In the genomic region with DNA sequence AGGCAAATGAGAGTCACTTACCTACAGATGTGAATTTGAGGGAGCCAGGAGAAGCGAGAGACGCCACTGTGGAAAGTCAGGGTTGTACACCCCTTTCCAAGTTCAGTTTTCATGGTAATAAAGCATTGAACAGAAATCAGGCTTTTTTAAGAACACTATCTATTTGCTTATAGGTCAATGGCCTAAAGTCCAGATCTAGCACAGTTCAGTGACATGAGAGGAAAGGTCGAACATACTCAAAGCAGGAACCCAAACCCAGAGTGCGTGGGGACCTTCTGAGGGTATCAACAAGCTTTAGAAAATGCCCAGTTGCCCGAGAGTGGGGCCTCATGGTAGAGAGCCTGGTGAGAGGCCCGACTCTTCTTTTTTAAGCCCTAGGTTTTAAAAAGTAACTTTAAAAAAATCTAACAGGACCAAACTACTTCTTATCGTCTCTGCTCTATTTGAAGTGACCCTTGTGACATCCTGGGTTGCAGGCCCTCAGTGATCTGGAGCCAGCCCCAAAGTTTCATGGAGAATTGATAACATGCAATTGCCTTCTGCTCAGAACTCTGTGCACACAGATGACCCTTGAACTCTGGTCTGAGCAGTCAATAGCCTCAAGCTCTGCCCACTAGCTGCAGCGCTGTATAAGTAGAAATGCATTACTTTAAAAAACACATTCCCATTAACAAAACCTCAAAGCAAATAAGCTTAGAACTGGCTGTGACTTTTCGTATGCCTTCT, we compare ENCODE assay signal across 20 mouse cellular contexts. TPM values are rescaled to one million over a fixed set of nuclear protein-coding genes. Genes with fewer than 3 reads are reported as not detected.
DNase-seq lines count a peak whose midpoint lies in the region; ATAC-seq and TF ChIP-seq lines count a peak whose summit lies in the region.
"Had no signal": no experiment of that assay in that cellular context is flagged by ENCODE, and none has a peak within 500 bp of the region (broad histone marks: within the 10 kb centered on the region; RNA-seq: fewer than 3 reads in every experiment).

Abcb11 (minus strand) TSS at position 121 of the 726 bp plus-strand sequence.

- no peak; the same call in 1 of the 2 replicates for ATAC-seq in liver, embryonic 11.5 days (replicated peaks; ENCODE audit: low FRiP score)
- ATAC-seq in liver, embryonic 15.5 days (ENCODE audit: insufficient read depth), result peak; percentile 71
- no peak for ATAC-seq in midbrain, embryonic 14.5 days (ENCODE audit: low FRiP score, low TSS enrichment)
- ATAC-seq: forebrain, embryonic 16.5 days had no signal

- peak within 1 kb of the TSS; percentile 84 for H3K4me3 ChIP-seq in liver, adult 2 months (ENCODE audit: insufficient read depth, low read depth, low read length)
- no peak within 1 kb of the TSS for H3K4me3 ChIP-seq in liver, embryonic 11.5 days (ENCODE audit: low read depth, low read length)
- peak within 1 kb of the TSS; percentile 8; the same call in 1 of the 2 replicates for H3K4me3 ChIP-seq in liver, embryonic 15.5 days (replicated peaks)
- H3K4me3 ChIP-seq in midbrain, embryonic 14.5 days (replicated peaks; ENCODE audit: low read depth, low read length), result no peak within 1 kb of the TSS
- H3K4me3 ChIP-seq in kidney, adult 2 months (ENCODE audit: insufficient read depth, low read depth, low read length), result no peak within 1 kb of the TSS
- H3K4me3 ChIP-seq: embryonic facial prominence, embryonic 13.5 days; forebrain, embryonic 12.5 days; heart, embryonic 12.5 days; hindbrain, embryonic 15.5 days had no signal

- H3K36me3 ChIP-seq in liver, adult 2 months (ENCODE audit: control insufficient read depth, insufficient read depth, low read length), result peaks cover 7% of the 10 kb centered on the region
- H3K36me3 ChIP-seq in liver, embryonic 11.5 days (ENCODE audit: control insufficient read depth, insufficient read depth, low read length), result no peaks in the 10 kb centered on the region
- no peaks in the 10 kb centered on the region for H3K36me3 ChIP-seq in liver, embryonic 15.5 days (replicated peaks)
- no peaks in the 10 kb centered on the region for H3K36me3 ChIP-seq in midbrain, embryonic 14.5 days (ENCODE audit: control insufficient read depth, insufficient read depth, low read length)
- H3K36me3 ChIP-seq in kidney, adult 2 months (ENCODE audit: control insufficient read depth, insufficient read depth, low read length), result no peaks in the 10 kb centered on the region
- H3K36me3 ChIP-seq: embryonic facial prominence, embryonic 13.5 days; forebrain, embryonic 12.5 days; heart, embryonic 12.5 days; hindbrain, embryonic 15.5 days had no signal

- no peak for TF ChIP-seq POLR2A in liver, adult 2 months (IDR thresholded peaks at IDR 0.05; ENCODE audit: extremely low read depth, insufficient read depth, low read length)
- no peak for TF ChIP-seq POLR2A in kidney, adult 2 months (IDR thresholded peaks at IDR 0.05; ENCODE audit: low read depth, low read length)

- peak within 1 kb of the TSS; percentile 99 for H3K27ac ChIP-seq in liver, adult 2 months (replicated peaks; ENCODE audit: insufficient read depth, low read depth, low read length)
- H3K27ac ChIP-seq in liver, embryonic 11.5 days (ENCODE audit: low read depth, low read length), result peak within 1 kb of the TSS; percentile 38; the same call in 1 of the 2 replicates
- peak within 1 kb of the TSS; percentile 70 for H3K27ac ChIP-seq in liver, embryonic 15.5 days (replicated peaks)
- no peak within 1 kb of the TSS for H3K27ac ChIP-seq in midbrain, embryonic 14.5 days (replicated peaks; ENCODE audit: low read depth, low read length)
- H3K27ac ChIP-seq in kidney, adult 2 months (ENCODE audit: insufficient read depth, low read depth, low read length), result no peak within 1 kb of the TSS
- H3K27ac ChIP-seq: embryonic facial prominence, embryonic 13.5 days; forebrain, embryonic 12.5 days; hindbrain, embryonic 15.5 days had no signal

- no peak within 1 kb of the TSS for H3K4me2 ChIP-seq in liver, embryonic 11.5 days
- peak within 1 kb of the TSS; percentile 40 for H3K4me2 ChIP-seq in liver, embryonic 15.5 days
- H3K4me2 ChIP-seq in midbrain, embryonic 14.5 days (ENCODE audit: low read length), result no peak within 1 kb of the TSS
- H3K4me2 ChIP-seq: embryonic facial prominence, embryonic 13.5 days; forebrain, embryonic 12.5 days; heart, embryonic 12.5 days; hindbrain, embryonic 15.5 days had no signal

- intact Hi-C loops in left cerebral cortex, postnatal 10 days (cut with DNase I), result no loop called here

- H3K9me3 ChIP-seq in liver, embryonic 11.5 days (ENCODE audit: control insufficient read depth, low read length), result no peaks in the 10 kb centered on the region
- H3K9me3 ChIP-seq in liver, embryonic 15.5 days (replicated peaks), result no peaks in the 10 kb centered on the region
- H3K9me3 ChIP-seq in midbrain, embryonic 14.5 days (ENCODE audit: control insufficient read depth, low read length), result no peaks in the 10 kb centered on the region
- H3K9me3 ChIP-seq: embryonic facial prominence, embryonic 13.5 days; forebrain, embryonic 12.5 days; heart, embryonic 12.5 days; hindbrain, embryonic 15.5 days had no signal

- H3K9ac ChIP-seq in liver, adult 2 months (ENCODE audit: low read depth, low read length), result peak within 1 kb of the TSS; percentile 94
- no peak within 1 kb of the TSS for H3K9ac ChIP-seq in liver, embryonic 11.5 days (ENCODE audit: low read depth, low read length)
- H3K9ac ChIP-seq in liver, embryonic 15.5 days, result no peak within 1 kb of the TSS
- H3K9ac ChIP-seq in midbrain, embryonic 14.5 days (replicated peaks; ENCODE audit: low read length), result no peak within 1 kb of the TSS
- H3K9ac ChIP-seq: embryonic facial prominence, embryonic 13.5 days; forebrain, embryonic 12.5 days; heart, embryonic 12.5 days; hindbrain, embryonic 15.5 days had no signal

- peaks cover 19% of the 10 kb centered on the region for H3K4me1 ChIP-seq in liver, adult 2 months (ENCODE audit: control insufficient read depth, insufficient read depth, low read length)
- H3K4me1 ChIP-seq in liver, embryonic 11.5 days (replicated peaks; ENCODE audit: control insufficient read depth, insufficient read depth, low read length), result no peaks in the 10 kb centered on the region; the same call in 1 of the 2 replicates
- no peaks in the 10 kb centered on the region for H3K4me1 ChIP-seq in liver, embryonic 15.5 days (replicated peaks)
- H3K4me1 ChIP-seq in midbrain, embryonic 14.5 days (ENCODE audit: control insufficient read depth, insufficient read depth, low read length), result no peaks in the 10 kb centered on the region
- no peaks in the 10 kb centered on the region for H3K4me1 ChIP-seq in kidney, adult 2 months (ENCODE audit: control insufficient read depth, insufficient read depth, low read length)
- H3K4me1 ChIP-seq: embryonic facial prominence, embryonic 13.5 days; forebrain, embryonic 12.5 days; heart, embryonic 12.5 days; hindbrain, embryonic 15.5 days had no signal

- WGBS in liver, adult 2 months, result 18% methylated on average over 9 of the region's 9 CpGs
- WGBS in liver, embryonic 11.5 days, result 72% methylated on average over 9 of the region's 9 CpGs
- 58% methylated on average over 9 of the region's 9 CpGs for WGBS in liver, embryonic 15.5 days (ENCODE audit: insufficient replicate concordance)
- 89% methylated on average over 9 of the region's 9 CpGs for WGBS in midbrain, embryonic 14.5 days
- WGBS in kidney, adult 2 months, result 90% methylated on average over 9 of the region's 9 CpGs

- no peaks in the 10 kb centered on the region for H3K27me3 ChIP-seq in liver, adult 2 months (ENCODE audit: control insufficient read depth, insufficient read depth, low read length)
- no peaks in the 10 kb centered on the region for H3K27me3 ChIP-seq in liver, embryonic 11.5 days (replicated peaks; ENCODE audit: control insufficient read depth, insufficient read depth, low read length)
- no peaks in the 10 kb centered on the region for H3K27me3 ChIP-seq in liver, embryonic 15.5 days
- H3K27me3 ChIP-seq in midbrain, embryonic 14.5 days (ENCODE audit: control insufficient read depth, insufficient read depth, low read length), result no peaks in the 10 kb centered on the region
- H3K27me3 ChIP-seq in kidney, adult 2 months (replicated peaks; ENCODE audit: control insufficient read depth, insufficient read depth, low read length), result no peaks in the 10 kb centered on the region; the same call in 1 of the 2 replicates
- H3K27me3 ChIP-seq: embryonic facial prominence, embryonic 13.5 days; forebrain, embryonic 12.5 days; heart, embryonic 12.5 days; hindbrain, embryonic 15.5 days had no signal

- peak; percentile 98 for DNase-seq in liver, adult 2 months (ENCODE audit: extremely low read depth, low read depth, low spot score)
- DNase-seq in liver, result no peak
- DNase-seq in liver, embryonic 11.5 days (ENCODE audit: low spot score), result no peak
- no peak for DNase-seq in midbrain, embryonic 14.5 days
- no peak for DNase-seq in kidney, adult 2 months
- DNase-seq in left cerebral cortex, postnatal 10 days (ENCODE audit: extremely low spot score in 1 of 2, low spot score in 2 of 2), result no peak
- DNase-seq: adrenal gland, adult 2 months; cerebellum, adult 18-20 months; cerebellum, adult 9-11 months; cerebellum, postnatal 36 days; gastrocnemius, postnatal 10 days had no signal

- H3K79me2 ChIP-seq in liver, adult 2 months (ENCODE audit: control insufficient read depth, insufficient read depth, low read length), result peaks cover 12% of the 10 kb centered on the region

- peak; percentile 32; the same call in 1 of the 2 replicates for TF ChIP-seq CTCF in liver, adult 2 months (IDR thresholded peaks at IDR 0.05; ENCODE audit: low read depth, low read length)
- TF ChIP-seq CTCF in kidney, adult 2 months (conservative IDR thresholded peaks at IDR 0.05; ENCODE audit: insufficient read depth, insufficient read length, low read depth, low read length), result no peak; the same call in 1 of the 2 replicates

RNA-seq across cellular contexts. Expression of gene Abcb11, which starts in this region (rescaled TPM):
- 597 and 649 TPM in 2 replicates for total RNA-seq in liver, adult 2 months (2014; rRNA removed)
- polyA plus RNA-seq in liver, adult 2 months (2012; rRNA removed), result 209 and 226 TPM in 2 replicates
- 1.0 and 1.2 TPM in 2 replicates for polyA plus RNA-seq in liver, embryonic 11.5 days (2014; fragmentation: Nextera tagmentation; extraction: Ambion mirVana)
- 12.5 and 14.0 TPM in 2 replicates for polyA plus RNA-seq in liver, embryonic 15.5 days (2015; fragmentation: Nextera tagmentation; extraction: Ambion mirVana)
- polyA plus RNA-seq in midbrain, embryonic 14.5 days (2014; fragmentation: Nextera tagmentation; extraction: Ambion mirVana), result not detected in 2 replicates
- polyA plus RNA-seq in kidney, adult 2 months (2012; rRNA removed), result not detected in 2 replicates
- total RNA-seq in left cerebral cortex, postnatal 10 days (2021), result under 1 TPM in 1 of 2 experiments, not detected in 1; 0.24 TPM
- total RNA-seq: heart, adult 8-10 months; heart, postnatal 25 days had no signal
- polyA plus RNA-seq: adrenal gland, adult 2 months; embryonic facial prominence, embryonic 13.5 days; forebrain, embryonic 12.5 days; gonadal fat pad, adult 2 months; heart, embryonic 12.5 days; hindbrain, embryonic 15.5 days had no signal

Comparison
In these comparisons a context has a peak if more than half of its experiments do, and no peak if none do; other contexts are left out.
1. RNA of gene Abcb11 (total RNA-seq): 597 to 649 TPM in liver, adult 2 months; 0.24 TPM in left cerebral cortex, postnatal 10 days; every median in the first group is over 100 times any median in the second.
2. RNA of gene Abcb11 (polyA plus RNA-seq): 209 to 226 TPM in liver, adult 2 months; 12.5 to 14.0 TPM in liver, embryonic 15.5 days, 1.0 to 1.2 TPM in liver, embryonic 11.5 days, not detected in midbrain, embryonic 14.5 days and not detected in kidney, adult 2 months; every median in the first group is over 10 times any median in the second.
3. H3K4me3 ChIP-seq: peak in liver, adult 2 months (single experiment) and liver, embryonic 15.5 days (single experiment); none in liver, embryonic 11.5 days (single experiment), midbrain, embryonic 14.5 days (single experiment) and kidney, adult 2 months (single experiment).
4. H3K27ac ChIP-seq: peak in liver, adult 2 months (single experiment), liver, embryonic 11.5 days (single experiment) and liver, embryonic 15.5 days (single experiment); none in midbrain, embryonic 14.5 days (single experiment) and kidney, adult 2 months (single experiment).